Mouse (Mus musculus): ENCODE results near the gene Slit3. TPM values are rescaled to one million over a fixed set of nuclear protein-coding genes. Genes with fewer than 3 reads are reported as not detected.

The Slit3 gene
- polyA plus RNA-seq, 3 experiments from 2014 or later, result not detected

GRCm38 (mm10) chr11:35415768-35416401 lies 294.9 kb downstream of the Slit3 start:
- ATAC-seq, result no peak

DNA sequence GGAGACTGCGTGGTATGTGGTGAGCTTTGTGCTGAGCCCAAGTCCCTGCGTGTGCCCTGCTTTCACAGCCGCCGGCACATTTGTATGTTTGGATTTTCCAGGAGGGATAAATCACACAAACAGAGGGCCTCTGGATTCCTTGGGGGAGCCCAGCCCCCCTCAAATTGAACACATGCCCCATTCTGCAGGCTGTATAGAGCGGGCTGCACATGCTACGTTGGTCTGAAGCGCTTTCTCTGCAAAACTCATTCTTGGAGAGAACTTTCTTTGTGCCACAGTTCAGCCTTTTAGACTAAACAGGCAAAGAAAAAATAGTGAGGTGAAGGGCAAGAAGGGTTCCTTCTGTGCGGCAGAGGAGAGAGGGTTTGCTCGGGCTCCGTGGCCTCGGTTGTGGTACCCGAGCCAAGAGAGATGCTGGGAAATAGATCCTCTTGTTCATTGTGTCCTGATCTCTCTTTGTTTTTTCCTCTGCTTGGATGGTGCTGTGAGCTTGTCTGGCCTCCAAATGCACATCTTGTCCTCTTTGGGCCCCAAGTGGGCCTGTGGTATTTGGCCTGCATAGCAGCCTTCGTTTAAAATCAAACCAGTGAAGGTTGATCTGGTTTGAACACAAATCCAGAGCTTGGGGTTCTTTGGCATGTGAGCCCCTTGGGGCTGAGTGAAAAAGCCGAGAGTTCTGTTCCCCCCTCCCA lies 295.5 kb downstream of the Slit3 start:
- ATAC-seq, result no peak

DNA sequence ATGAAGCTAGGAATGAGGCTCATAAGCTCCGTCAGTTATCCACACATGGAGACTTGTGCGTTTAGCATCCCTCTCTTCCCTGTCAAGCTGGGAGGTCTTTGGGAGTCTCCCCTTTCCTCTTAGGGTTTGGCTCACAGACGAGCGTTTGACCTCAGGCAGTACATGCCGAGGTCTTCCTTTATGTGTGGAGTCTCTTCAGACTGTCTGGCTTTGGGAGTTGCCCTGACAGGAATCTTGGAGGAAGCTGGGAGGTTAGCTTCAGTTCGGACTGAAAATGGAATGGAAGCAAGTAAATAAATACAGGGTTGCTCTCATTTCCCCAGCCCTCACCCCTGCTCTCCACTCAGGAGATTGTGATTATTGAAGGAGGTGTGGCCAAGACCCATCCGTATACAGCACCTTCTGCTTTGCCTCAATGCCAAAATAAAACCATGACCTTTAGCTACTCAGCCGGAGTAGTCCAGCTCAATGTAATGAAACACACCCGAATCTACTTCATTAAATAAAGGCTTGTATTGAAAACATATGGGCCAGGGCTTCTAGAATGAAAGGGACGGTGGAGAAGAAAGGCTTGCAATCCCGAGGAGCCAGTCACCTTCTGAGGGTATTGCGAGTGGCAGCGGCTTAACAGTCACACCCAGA lies 297.0 kb downstream of the Slit3 start:
- ATAC-seq, result no peak

- ATAC-seq, result no peak
These were observed 298.0 kb downstream of the Slit3 start for GRCm38 (mm10) chr11:35419013-35419412.

DNA sequence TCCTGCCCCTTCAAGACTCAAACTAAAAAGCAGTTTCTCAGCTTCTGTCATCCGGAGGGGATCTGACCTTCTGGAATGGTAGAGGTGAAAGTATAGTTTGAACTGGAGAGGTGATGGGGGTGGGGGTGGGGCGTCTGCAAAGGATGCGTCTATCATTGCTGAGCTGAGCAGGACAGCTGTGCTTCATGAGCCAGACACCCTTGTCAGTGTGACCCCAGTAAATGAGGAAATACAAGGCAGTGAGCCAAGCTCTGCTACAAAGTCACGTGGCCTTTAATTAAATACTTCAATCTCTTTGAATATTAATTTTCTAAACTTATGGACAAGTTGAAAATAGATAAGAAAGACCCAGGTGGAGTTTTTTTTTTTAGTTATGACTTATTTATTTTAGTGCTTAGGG lies 300.7 kb downstream of the Slit3 start:
- no peak for ATAC-seq

- ATAC-seq, result no peak
These were observed 307.0 kb downstream of the Slit3 start for GRCm38 (mm10) chr11:35428036-35428435.

GRCm38 (mm10) chr11:35431130-35431529 lies 310.1 kb downstream of the Slit3 start:
- ATAC-seq, result no peak

- ATAC-seq, result no peak
These were observed 316.5 kb downstream of the Slit3 start for GRCm38 (mm10) chr11:35437510-35437909.

- no peak for ATAC-seq
These were observed 319.2 kb downstream of the Slit3 start for GRCm38 (mm10) chr11:35440186-35440585.

- ATAC-seq, result no peak
These were observed 323.6 kb downstream of the Slit3 start for GRCm38 (mm10) chr11:35444489-35445100.

DNA sequence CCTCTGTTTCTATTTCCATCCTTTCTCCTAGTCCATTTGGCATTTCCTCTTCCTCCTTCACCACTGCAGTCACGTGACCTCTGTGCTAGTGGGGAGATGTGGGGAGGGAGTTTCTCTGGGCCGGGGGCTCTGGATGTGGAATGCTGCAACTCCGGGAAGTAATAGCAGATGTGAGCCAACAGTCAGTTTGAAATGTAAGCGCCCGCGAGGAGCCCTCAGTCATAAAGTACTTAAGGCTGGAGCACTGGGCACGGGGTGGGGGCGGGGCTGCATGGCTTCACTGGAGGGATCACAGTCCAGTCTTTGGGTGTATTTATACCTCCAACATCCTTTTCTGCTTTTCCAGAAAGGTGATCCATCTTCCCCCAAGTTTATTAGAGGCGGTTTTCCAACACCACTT lies 326.9 kb downstream of the Slit3 start:
- ATAC-seq, result no peak

DNA sequence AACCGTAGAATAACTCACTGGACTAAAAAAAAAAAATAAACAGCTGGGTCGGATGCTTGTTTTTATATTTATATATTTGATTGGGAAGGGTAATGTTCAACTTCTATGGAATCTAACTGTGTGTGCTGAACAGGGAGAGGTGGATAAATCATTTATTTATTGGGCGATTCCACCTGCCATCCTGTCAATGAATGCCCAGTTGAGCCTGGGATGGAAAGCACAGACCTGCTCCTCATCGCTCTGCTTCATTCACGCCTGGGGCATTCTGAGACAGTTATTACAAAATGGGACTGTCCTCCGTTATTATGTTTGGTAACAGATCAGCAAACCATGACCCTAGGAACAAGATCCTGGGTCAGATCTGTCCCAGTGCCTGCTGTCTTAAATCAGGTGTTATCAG lies 328.2 kb downstream of the Slit3 start:
- no peak for ATAC-seq

DNA sequence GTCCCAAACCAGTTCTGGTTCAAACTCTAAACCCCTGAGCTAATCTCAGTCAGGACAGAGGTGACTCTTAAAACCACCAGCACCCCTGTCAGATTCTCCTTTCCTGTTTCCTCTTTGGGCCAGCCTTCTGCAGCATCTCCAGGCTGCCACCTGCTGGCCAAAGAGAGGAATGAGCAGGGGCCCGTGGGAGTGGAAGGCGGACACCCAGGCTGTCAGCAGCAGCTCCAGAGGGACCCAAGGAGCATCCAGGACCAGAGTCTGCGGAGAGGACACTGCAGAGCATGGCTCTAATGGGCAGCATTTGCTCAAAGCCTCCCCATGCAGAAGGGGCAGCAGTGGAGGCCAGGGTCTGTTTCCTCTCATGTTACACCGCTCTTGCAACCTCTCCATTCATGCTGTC lies 330.6 kb downstream of the Slit3 start:
- ATAC-seq, result no peak

GRCm38 (mm10) chr11:35452413-35452812 lies 331.4 kb downstream of the Slit3 start:
- no peak for ATAC-seq

DNA sequence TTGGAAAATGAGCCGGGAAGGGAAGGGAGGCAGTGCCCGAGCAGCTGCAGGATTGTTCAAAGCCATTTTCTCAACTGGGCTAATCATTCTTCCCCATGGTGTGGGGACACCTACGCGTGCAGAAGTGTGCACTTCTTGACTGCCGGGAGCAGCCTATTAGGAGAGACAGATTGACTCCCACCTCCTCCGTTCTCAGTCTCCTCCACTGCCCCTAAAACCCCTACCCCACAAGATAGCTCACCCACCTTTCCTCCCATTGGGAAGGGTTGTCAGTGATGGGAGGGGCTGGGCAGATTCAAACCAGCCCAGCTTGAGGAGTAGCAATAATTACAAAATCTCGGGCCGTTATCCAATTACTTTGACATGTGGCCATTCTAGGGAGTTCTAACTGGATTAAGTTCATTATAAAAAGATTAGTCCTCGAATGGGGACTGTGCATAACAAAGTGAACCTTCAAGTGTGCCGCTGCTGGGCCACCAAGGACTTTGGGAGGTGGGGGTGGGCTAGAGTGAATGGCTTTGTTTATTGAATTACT lies 333.2 kb downstream of the Slit3 start:
- no peak for ATAC-seq

DNA sequence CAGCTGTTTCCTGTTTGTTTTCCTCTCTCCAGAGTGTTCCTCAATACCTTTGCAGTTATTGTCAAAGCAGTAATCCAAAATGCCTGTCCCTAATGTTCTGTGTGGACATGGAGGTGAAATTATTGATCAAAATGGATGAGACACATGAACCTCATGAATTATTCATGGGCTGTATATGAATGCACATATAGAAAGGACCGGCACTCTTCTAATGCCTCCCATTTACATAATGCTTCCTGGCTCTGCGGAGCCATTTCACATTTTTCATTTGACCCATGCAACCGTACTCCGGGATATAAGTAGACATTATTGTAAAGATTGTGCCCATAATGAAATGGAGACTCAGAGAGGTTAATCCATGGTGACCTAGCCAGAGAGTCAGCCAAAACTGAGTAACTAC lies 333.8 kb downstream of the Slit3 start:
- no peak for ATAC-seq

DNA sequence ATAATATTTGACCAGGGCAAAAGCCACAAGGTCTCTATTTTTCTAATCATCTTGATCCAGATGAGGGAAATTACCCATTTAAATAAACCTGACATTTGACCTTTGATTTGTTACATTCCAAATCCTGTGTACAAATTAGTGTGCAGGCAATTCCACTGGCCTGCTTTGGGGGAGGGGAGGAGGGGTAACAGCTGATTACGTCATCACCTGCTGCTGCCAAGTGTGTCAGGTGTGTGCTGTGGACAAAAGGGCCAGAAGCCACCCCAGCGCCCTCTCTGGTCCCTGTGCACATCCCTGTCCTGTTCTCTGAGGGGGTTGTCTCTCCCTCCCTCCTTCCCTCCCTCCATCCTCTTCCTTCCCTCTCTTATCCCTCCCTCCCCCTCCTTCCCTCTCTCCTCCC lies 337.0 kb downstream of the Slit3 start:
- ATAC-seq, result no peak

GRCm38 (mm10) chr11:35466701-35467100 lies 345.7 kb downstream of the Slit3 start:
- ATAC-seq, result no peak

GRCm38 (mm10) chr11:35468847-35469246 lies 347.8 kb downstream of the Slit3 start:
- no peak for ATAC-seq

- no peak for ATAC-seq
These were observed 348.9 kb downstream of the Slit3 start for GRCm38 (mm10) chr11:35469940-35470339.

DNA sequence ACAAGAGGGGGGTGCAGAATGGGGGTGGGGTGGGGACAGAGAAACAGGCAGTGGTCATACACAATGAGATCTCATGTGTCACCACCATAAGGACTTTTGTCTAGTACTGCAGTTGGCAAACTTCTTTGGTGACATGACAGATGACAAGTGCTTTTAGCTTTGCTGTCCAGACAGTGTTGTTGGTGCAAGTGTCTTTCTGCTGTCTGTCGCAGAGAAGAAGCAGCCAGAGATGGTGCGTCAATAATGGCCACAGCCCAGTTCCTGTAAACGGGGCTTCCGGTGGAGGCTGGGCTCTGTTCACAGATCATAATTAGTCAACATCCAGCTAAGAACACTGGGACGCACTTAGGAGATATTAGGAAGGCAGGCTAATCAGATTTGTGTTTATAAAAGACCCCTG lies 349.8 kb downstream of the Slit3 start:
- ATAC-seq, result no peak

GRCm38 (mm10) chr11:35472842-35473616 lies 352.0 kb downstream of the Slit3 start:
- no peak for ATAC-seq

- ATAC-seq, result no peak
These were observed 352.6 kb downstream of the Slit3 start for GRCm38 (mm10) chr11:35473617-35473996.
